ENCODE assay signal across 7 mouse cellular contexts in genomic region chr1:89576174-89576890, GRCm38 (mm10).
DNase-seq lines count a peak whose midpoint lies in the region; ATAC-seq and TF ChIP-seq lines count a peak whose summit lies in the region.

No protein-coding gene starts in this region.

- peaks cover 38% of the 10 kb centered on the region for H3K4me1 ChIP-seq in lung, embryonic 15.5 days
- peaks cover 45% of the 10 kb centered on the region for H3K4me1 ChIP-seq in forebrain, embryonic 13.5 days
- H3K4me1 ChIP-seq in intestine, postnatal 0 days (replicated peaks; ENCODE audit: control insufficient read depth, insufficient read depth, low read length), result peaks cover 8% of the 10 kb centered on the region
- H3K4me1 ChIP-seq in stomach, embryonic 15.5 days, result peaks cover 32% of the 10 kb centered on the region

- H3K4me3 ChIP-seq in lung, embryonic 15.5 days, result no peak overlapping the region
- H3K4me3 ChIP-seq in forebrain, embryonic 13.5 days, result 0 out of 2 replicates have a peak overlapping the region, but pooled peaks have one; percentile 26
- H3K4me3 ChIP-seq in intestine, postnatal 0 days (ENCODE audit: low read depth, low read length), result no peak overlapping the region
- H3K4me3 ChIP-seq in stomach, embryonic 15.5 days (replicated peaks), result no peak overlapping the region

- peak overlapping the region; percentile 78 for H3K27ac ChIP-seq in lung, embryonic 15.5 days
- H3K27ac ChIP-seq in forebrain, embryonic 13.5 days, result peak overlapping the region; percentile 98
- H3K27ac ChIP-seq in intestine, postnatal 0 days (ENCODE audit: low read depth, low read length), result no peak overlapping the region
- peak overlapping the region; percentile 85 for H3K27ac ChIP-seq in stomach, embryonic 15.5 days

- no peak for ATAC-seq in lung, embryonic 15.5 days (ENCODE audit: borderline replicate concordance, extremely low read depth, low FRiP score, low TSS enrichment)
- peak; percentile 1; the same call in 1 of the 2 replicates for ATAC-seq in forebrain, embryonic 13.5 days
- ATAC-seq in intestine, postnatal 0 days, result no peak
- ATAC-seq in stomach, embryonic 15.5 days (ENCODE audit: insufficient read depth, low FRiP score, low read depth), result no peak

- H3K9ac ChIP-seq in lung, embryonic 15.5 days, result no peak overlapping the region
- peak overlapping the region; percentile 61 for H3K9ac ChIP-seq in forebrain, embryonic 13.5 days
- H3K9ac ChIP-seq in intestine, postnatal 0 days (ENCODE audit: low read depth, low read length), result no peak overlapping the region
- H3K9ac ChIP-seq in stomach, embryonic 15.5 days, result no peak overlapping the region

- 57% methylated on average over 7 of the region's 7 CpGs for WGBS in lung, embryonic 15.5 days
- WGBS in forebrain, embryonic 13.5 days, result 39% methylated on average over 7 of the region's 7 CpGs
- 72% methylated on average over 7 of the region's 7 CpGs for WGBS in intestine, postnatal 0 days
- 62% methylated on average over 7 of the region's 7 CpGs for WGBS in stomach, embryonic 15.5 days

- TF ChIP-seq CTCF in intestine, postnatal 0 days (IDR thresholded peaks at IDR 0.05; ENCODE audit: low read depth), result no peak

- H3K9me3 ChIP-seq in lung, embryonic 15.5 days, result no peaks in the 10 kb centered on the region
- H3K9me3 ChIP-seq in forebrain, embryonic 13.5 days (replicated peaks), result no peaks in the 10 kb centered on the region
- no peaks in the 10 kb centered on the region for H3K9me3 ChIP-seq in intestine, postnatal 0 days (ENCODE audit: control insufficient read depth)
- H3K9me3 ChIP-seq in stomach, embryonic 15.5 days, result no peaks in the 10 kb centered on the region

- H3K4me2 ChIP-seq in lung, embryonic 15.5 days, result 0 out of 2 replicates have a peak overlapping the region, but pooled peaks have one; percentile 39
- H3K4me2 ChIP-seq in forebrain, embryonic 13.5 days, result peak overlapping the region; percentile 57
- 0 out of 2 replicates have a peak overlapping the region, but pooled peaks have one; percentile 35 for H3K4me2 ChIP-seq in intestine, postnatal 0 days (replicated peaks; ENCODE audit: low read depth)
- H3K4me2 ChIP-seq in stomach, embryonic 15.5 days, result peak overlapping the region; percentile 40; the same call in 1 of the 2 replicates

- no peak for DNase-seq in lung, postnatal 25 days (ENCODE audit: low spot score)
- DNase-seq in frontal cortex, adult 2 months (ENCODE audit: extremely low spot score in 1 of 2, low spot score in 1 of 2), result no peak
- DNase-seq in layer of hippocampus, postnatal 36 days, result no peak

- no peaks in the 10 kb centered on the region for H3K36me3 ChIP-seq in lung, embryonic 15.5 days
- no peaks in the 10 kb centered on the region for H3K36me3 ChIP-seq in forebrain, embryonic 13.5 days (ENCODE audit: poor library complexity, severe bottlenecking)
- no peaks in the 10 kb centered on the region for H3K36me3 ChIP-seq in intestine, postnatal 0 days (ENCODE audit: control insufficient read depth, insufficient read depth)
- no peaks in the 10 kb centered on the region for H3K36me3 ChIP-seq in stomach, embryonic 15.5 days

- H3K27me3 ChIP-seq in lung, embryonic 15.5 days, result peaks cover 11% of the 10 kb centered on the region; the same call in 1 of the 2 replicates
- 0 out of 2 replicates have a peak, but pooled peaks cover 4% of the 10 kb centered on the region for H3K27me3 ChIP-seq in forebrain, embryonic 13.5 days
- H3K27me3 ChIP-seq in intestine, postnatal 0 days (replicated peaks; ENCODE audit: control insufficient read depth, insufficient read depth, low read length), result peaks cover 8% of the 10 kb centered on the region
- no peaks in the 10 kb centered on the region; the same call in 1 of the 2 replicates for H3K27me3 ChIP-seq in stomach, embryonic 15.5 days (replicated peaks)
